Mouse (Mus musculus) liver, postnatal 0 days (tissue): ENCODE results near the gene Alg14.

ENCODE experiments used
- CTCF ChIP-seq: sonication (generic); IDR thresholded peaks from 2 replicates; pipeline ENCODE4 v1.5.1; 2016; ENCODE audit warnings: antibody characterized with exemption, low read depth
- EP300 ChIP-seq: IDR thresholded peaks from 2 replicates; pipeline ENCODE4 v1.6.1; 2016; ENCODE audit warnings: antibody characterized with exemption, low read depth, mild to moderate bottlenecking

GRCm38 (mm10) chr3:121389860-121390530, 98.4 kb downstream of the Alg14 start:
- TF ChIP-seq EP300 (no peak), CTCF (no peak)
